16 mouse cellular contexts compared by ENCODE assay signal in the genomic region with DNA sequence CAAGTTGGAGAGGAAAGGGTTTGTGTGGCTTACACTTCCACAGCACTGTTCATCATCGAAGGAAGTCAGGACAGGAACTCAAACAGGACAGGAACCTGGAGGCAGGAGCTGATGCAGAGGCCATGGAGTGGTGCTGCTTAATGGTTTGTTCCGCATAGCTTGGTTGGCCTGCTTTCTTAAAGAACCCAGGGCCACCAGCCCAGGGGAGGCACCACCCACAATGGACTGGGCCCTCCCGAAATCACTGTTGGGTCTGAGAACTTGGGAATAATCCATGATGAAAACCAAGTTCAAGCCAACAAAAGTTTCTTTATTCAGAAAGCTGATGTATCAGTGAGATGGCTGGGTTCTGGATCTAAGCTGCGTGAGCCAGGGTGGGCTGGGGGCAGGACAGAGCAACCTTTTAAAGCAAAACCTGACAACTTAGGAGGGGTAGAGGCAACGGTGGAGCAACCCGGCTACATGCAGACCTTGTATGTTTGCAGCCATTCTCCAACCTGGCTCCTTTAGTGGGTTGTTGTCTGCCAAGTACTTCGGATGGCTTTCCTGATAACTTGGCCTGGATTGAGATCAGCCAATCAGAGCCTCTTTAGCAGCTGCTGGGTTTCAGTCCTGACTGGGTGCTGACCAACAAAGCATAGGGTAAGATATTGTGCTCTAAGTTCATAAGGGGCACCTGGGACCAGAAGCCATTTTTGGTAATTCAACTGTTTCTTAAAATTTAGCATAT. TPM values are rescaled to one million over a fixed set of nuclear protein-coding genes. Genes with fewer than 3 reads are reported as not detected.
"Had no signal": no experiment of that assay in that cellular context is flagged by ENCODE, and none has a peak within 500 bp of the region (broad histone marks: within the 10 kb centered on the region; RNA-seq: fewer than 3 reads in every experiment).

No protein-coding gene starts in this region.

- H3K9ac ChIP-seq: neural tube, embryonic 15.5 days; stomach, embryonic 15.5 days had no signal

- H3K4me3 ChIP-seq: neural tube, embryonic 15.5 days; stomach, embryonic 15.5 days had no signal

- H3K27me3 ChIP-seq: neural tube, embryonic 15.5 days; stomach, embryonic 15.5 days had no signal

- H3K27ac ChIP-seq: neural tube, embryonic 15.5 days; stomach, embryonic 15.5 days; stomach, postnatal 0 days had no signal

- H3K9me3 ChIP-seq: neural tube, embryonic 15.5 days; stomach, embryonic 15.5 days had no signal

- H3K4me2 ChIP-seq: neural tube, embryonic 15.5 days; stomach, embryonic 15.5 days had no signal

- H3K4me1 ChIP-seq: neural tube, embryonic 15.5 days; stomach, embryonic 15.5 days had no signal

- DNase-seq: retina, postnatal 1 day; right cerebral cortex, adult 18-20 months; right cerebral cortex, postnatal 14 days; right cerebral cortex, postnatal 25 days; right cerebral cortex, postnatal 4 days; spleen, adult 18-20 months; thymus, adult 18-20 months; thymus, adult 2 months; thymus, postnatal 14 days; thymus, postnatal 25 days; thymus, postnatal 36 days; thymus, postnatal 4 days had no signal

- H3K36me3 ChIP-seq: neural tube, embryonic 15.5 days; stomach, embryonic 15.5 days had no signal

RNA-seq across cellular contexts. Expression of a gene that starts 13.8 kb away (rescaled TPM):
- total RNA-seq: neutrophil, adult 5-6 weeks had no signal
